Mouse (Mus musculus) right cerebral cortex, postnatal 4 days (tissue): ENCODE data around the gene Acod1.
A peak's percentile ranks its signal among the peaks of the same experiment; 100 is the strongest.

Experiments used
- DNase-seq: peaks from one replicate; pipeline ENCODE4 v3.0.0-alpha.2; 2022

Gene Acod1

DNA sequence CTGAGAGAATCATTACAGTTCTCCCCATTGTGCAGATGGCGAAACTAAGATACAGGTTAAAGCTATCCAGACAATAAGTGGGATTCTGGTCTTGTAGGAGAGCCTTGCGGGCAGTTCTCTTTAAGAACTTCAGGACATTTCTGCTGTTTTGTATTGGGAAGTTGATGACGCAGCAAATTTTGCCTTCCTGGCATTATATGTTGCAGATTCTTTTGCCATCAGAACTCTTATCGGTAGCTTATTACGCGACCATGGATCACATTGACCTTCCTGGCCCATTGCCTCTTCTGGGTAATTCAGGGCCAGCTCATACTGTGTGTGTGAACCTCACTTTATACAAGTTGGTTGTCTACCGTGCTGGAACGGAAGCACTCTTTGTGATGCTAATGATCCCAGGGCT is 27.0 kb downstream of the Acod1 start:
- DNase-seq: no peak

- no peak for DNase-seq
Observed at GRCm38 (mm10) chr14:103075166-103075565, 28.4 kb downstream of the Acod1 start.

DNA sequence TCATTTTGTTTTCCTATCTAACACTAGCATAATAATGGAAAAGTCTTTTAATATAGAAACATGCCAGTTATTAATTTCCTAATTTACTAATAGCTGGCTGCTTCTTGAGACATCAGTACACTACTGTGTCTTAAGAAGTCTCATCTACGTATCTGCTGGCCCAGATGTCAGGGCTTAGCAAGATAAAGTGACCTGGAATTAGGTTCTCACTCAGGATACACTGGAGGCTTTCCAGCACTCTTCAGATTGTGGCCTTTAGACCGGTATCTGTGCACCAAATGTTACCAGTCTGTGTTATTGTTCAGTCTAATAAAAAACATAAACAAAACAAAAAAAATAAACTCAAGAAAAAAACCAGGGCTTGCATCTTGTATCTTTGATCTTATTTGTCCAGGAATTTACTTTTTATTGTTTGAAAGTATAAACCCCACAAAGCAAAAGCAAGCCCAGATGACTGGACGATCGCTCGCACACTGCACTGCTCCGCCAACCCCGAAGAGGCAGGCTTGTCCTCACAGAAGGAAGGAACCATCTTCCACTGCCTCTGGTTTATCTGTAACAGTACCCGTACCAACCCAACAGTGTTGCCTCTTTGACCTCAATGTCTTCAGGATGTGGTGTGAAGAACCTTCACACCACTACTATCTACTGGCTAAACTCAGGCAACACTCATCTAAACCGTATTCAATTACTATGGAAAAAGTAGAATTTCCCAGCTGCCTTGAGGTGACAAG is 30.7 kb downstream of the Acod1 start:
- DNase-seq: no peak

DNA sequence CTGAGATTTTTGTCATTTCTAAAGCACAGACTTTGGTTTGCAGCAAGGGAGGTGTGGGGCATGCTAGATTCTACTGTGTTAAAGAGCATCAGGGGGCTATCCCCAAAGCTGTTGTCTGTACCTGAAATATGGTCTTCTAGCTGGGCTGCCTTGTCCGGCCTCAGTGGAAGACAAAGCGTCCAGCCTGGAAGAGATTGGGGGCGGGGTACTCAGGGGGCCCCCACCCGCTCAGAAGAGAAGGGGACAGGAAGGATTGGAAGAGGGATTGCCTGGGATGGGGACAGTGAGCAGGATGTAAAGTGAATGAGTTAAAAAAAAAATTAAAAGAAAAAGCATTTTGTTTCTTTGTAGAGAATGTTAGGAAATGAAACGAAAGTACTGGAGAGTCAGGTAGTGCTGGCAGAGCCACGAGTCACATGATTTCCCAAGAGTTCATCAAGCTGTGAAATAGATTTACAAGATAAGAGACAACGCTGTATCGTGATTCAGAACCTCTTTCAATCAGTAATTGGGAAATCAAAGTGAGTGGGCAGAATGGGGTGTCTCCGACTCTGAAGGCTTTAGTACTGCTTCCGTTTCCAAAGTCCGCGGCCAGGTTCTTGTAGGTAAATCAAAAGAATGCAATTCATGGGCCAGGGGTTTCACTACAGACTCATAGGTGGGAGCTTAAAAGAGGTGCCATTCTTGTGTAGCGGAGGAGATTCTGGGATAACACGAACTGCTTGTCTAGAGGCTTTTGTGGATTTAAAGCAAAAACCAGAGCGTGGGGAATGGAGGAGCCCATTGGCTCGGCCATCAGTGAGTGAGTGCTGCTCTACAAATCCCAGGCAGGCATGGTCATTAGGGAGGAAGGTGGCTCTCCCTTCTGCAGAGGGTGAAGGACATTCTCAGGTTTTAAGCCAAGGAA is 31.5 kb downstream of the Acod1 start:
- DNase-seq: no peak

DNA sequence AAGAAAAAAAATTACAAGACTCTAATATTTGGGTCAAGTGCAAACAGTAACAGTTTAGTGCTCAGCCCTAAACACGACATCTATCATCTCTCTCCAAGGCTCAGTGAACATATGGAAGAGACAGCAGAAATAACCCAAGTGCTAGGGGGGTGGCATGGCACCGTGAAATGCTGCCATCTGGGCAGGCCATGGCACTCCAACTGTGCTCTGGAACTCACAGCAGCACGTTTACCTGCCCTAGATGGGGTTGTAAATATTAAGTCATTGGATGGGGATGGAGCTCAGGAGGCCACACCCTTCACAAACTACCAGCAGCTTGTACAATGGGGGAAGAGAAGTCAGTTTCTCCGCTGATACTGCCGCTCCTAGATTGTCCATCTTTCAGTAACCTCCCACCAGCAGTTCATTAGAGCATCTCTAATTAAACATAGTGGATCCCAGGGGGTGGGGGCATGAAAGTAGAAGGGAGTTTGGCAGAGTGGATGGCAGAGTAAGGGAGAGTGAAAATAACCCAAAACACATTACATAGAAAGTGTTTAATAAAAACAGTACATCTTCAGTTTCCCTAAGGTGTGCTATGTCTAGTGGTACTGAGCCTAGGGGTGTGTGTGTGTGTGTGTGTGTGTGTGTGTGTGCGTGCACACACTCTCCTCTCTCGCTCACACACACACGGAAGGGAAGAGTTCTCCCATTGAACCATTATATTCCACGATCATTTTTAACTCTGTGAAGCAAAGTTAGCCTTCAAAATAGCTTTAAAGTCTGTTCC is 32.6 kb downstream of the Acod1 start:
- no peak for DNase-seq

- DNase-seq: no peak
Observed at GRCm38 (mm10) chr14:103085840-103086533, 39.2 kb downstream of the Acod1 start.

GRCm38 (mm10) chr14:103086671-103087324 is 40.0 kb downstream of the Acod1 start:
- no peak for DNase-seq

DNA sequence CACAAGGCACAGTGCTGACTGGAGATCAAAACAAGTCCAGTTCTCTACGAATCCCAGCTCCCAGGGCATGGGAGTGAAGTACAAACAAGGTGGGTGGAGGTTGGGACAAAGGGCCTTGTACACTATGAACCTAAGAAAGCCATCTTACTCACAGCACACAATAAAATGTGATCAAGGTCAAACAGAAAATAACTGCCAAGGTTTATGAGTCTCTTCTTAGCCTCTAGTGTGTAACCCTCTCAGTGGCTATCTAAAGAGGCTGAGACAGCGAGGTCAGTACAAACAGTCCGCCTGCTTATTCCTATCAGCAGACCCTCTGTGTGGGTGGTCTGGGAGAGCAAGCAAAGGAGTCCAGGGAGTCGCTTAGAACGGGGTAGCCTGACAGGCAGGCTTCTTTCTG is 41.1 kb downstream of the Acod1 start:
- no peak for DNase-seq

- DNase-seq: no peak
Observed at GRCm38 (mm10) chr14:103088624-103089023, 41.8 kb downstream of the Acod1 start.

DNA sequence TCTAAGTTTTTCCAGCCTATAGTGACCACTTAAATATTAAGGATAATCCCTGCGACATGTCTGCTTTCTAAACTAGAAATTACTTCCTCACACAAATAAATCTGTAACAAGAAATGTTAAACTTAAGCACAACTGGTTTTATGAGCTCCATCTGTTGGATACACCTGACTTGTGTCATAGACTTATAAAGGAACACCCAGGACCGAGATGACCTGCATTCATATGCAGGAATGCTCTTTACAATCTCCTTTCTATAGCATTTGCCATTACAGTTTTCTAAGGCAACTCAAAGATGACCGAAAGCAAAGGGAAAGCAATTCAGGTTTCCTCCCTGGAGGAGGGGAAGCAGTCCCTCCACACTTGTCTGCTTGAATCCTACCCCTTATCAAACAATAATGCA is 46.5 kb downstream of the Acod1 start:
- no peak for DNase-seq

GRCm38 (mm10) chr14:103093670-103094069 is 46.9 kb downstream of the Acod1 start:
- DNase-seq: no peak

DNA sequence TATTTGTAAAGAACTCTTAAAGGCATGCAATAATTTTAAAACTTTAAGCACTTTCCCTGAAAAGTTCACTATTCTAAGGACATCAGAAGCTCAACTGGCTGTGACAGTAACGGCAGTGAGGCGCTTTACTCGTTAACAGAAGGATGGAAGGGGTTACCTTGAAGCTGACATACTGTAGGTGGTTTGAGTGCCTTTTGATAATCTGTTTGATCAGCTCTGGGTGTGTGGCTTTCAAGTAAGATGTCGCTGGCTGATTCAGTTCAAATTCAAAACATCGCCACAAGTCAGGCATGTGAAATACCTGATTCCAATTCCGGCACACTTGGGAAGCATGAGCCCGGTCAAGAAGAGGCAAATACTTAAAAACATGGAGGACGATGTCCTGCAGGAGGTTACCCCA is 48.3 kb downstream of the Acod1 start:
- no peak for DNase-seq

- DNase-seq: no peak
Observed at GRCm38 (mm10) chr14:103095826-103096225, 49.0 kb downstream of the Acod1 start.

- DNase-seq: no peak
Observed at GRCm38 (mm10) chr14:103096621-103097020, 49.8 kb downstream of the Acod1 start.

- DNase-seq: no peak
Observed at GRCm38 (mm10) chr14:103098213-103098586, 51.4 kb downstream of the Acod1 start.

DNA sequence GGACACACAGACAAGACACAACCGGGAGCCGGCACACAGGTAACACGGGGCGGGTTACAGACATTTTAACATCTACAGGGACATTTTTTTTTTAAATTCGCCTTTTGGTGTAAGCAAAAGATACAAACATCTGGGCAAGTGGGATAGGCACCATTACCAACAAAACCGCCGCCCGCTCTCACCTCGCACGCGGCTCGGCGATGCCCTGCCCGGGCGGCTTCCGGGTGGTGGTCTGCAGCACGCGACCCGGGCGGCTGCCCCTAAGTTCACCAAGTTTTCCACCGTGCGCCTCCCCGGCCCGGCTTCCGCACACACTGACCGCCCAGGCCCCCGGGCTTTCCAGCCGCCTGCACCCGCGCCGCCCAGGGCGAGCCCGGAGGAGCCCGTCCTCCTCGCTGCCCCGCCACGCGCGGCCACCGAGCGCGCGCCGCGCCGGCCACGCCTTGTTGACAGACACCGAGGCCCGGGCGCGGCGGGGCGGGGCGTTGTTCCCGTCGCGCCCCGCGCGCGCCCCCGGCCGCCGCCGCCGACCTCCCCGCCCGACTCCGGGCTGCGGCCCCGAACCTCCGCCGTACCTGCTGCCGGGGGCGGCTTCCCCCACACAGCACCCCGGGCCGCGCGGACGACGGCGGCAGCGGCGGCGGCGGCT is 51.9 kb downstream of the Acod1 start:
- DNase-seq: peak; percentile 79

GRCm38 (mm10) chr14:103099238-103099933 is 52.6 kb downstream of the Acod1 start, which contains the start of gene Fbxl3:
TSS of gene Fbxl3 (minus strand) at chr14:103099566.
- DNase-seq: peak; percentile 82

DNA sequence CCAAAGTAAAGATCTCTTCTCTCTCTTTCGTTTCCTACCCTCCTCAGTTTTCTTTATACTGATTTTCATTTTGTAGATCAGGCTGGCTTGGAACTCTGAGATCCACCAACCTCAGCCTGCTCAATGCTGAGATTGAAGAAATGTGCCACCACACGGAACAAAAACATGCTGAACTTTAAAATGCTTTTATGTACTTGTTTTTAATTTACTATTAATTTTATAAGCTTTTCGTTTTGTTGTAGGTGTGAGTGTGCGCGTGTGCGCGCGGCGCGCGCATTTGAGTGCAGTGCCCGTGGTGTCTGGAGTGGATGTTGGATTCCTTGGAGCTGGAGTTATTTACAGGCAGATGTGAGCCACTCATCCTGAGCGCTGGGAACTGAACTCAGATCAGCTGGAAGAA is 53.5 kb downstream of the Acod1 start:
- DNase-seq: no peak

DNA sequence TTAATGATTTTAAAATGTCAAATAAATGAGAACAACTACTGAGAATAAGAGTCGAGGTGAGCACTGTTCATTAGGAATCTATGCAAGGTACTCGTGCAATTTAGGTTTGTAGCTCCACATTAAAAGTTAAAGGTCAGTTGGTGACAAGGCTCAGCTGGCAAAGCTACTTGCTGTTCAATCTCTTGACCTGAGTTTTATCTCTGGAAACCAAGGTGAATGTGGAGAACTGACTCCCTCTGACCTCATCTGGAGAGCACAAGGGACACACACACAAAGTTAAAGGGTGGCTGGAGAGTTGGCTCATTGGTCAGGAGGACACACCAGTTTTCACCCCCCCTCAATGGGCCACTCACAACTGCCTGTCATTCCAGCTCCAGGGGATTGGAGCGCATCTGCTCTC is 54.4 kb downstream of the Acod1 start:
- no peak for DNase-seq

GRCm38 (mm10) chr14:103102246-103102645 is 55.5 kb downstream of the Acod1 start:
- DNase-seq: no peak

DNA sequence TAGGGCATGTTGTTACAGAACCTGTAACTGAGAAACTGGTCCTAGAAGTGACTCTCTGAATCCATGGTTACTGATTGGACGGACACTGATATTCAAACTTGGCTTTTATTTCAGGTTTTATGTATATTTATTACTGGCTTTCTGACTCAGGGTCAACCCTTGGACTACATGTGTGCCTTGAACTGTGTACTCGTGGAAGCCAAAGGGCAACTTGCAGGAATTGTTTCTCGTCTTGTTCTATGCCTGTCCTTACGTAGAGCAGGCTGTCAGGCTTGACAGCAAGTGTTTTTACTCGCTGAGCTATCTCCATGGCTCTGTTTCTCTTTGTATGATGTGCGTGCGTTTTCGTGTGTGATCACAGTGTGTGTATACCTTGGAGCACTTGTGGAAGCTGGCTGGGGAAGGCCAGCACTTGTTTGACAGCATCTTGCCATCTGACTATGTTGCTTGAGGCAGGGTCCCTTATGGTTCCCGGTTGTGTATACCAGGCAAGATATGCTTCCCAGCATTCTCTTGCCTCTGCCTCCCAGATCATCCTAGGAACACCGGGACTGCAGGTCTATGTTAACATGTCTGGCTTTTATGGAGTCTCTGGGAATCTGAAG is 56.1 kb downstream of the Acod1 start:
- no peak for DNase-seq
